Mouse (Mus musculus) forebrain, postnatal 0 days (tissue): Measurements from ENCODE around the gene Tsc2. TPM values are rescaled to one million over a fixed set of nuclear protein-coding genes. Genes with fewer than 3 reads are reported as not detected.

Source experiments
- ATAC-seq: fragments of 200-750 bp; cut with Nextera tagmentation; 2 replicates; pipeline ENCODE4 v1.8.0; 2017; ENCODE audit warnings: mild to moderate bottlenecking, moderate library complexity
- DNase-seq: peaks from one replicate; pipeline ENCODE4 v3.0.0-alpha.2; 2015
- H3K27ac ChIP-seq: fragments of 300-500 bp; sonication (generic); 2 replicates; pipeline ENCODE4 v1.5.1; 2014; ENCODE audit warnings: low read depth, mild to moderate bottlenecking, antibody characterized with exemption, low read length, moderate library complexity, mixed read lengths
- H3K27me3 ChIP-seq: fragments of 300-500 bp; sonication (generic); 2 replicates; pipeline ENCODE4 v1.6.1; 2014; ENCODE audit warnings: mild to moderate bottlenecking, low read length, mixed read lengths; ENCODE audit not compliant: insufficient read depth
- H3K36me3 ChIP-seq: fragments of 300-500 bp; sonication (generic); 2 replicates; pipeline ENCODE4 v1.6.1; 2014; ENCODE audit warnings: mild to moderate bottlenecking, moderate library complexity; ENCODE audit not compliant: insufficient read depth
- H3K4me1 ChIP-seq: fragments of 300-500 bp; sonication (generic); 2 replicates; pipeline ENCODE4 v1.6.1; 2014; ENCODE audit warnings: antibody characterized with exemption; ENCODE audit not compliant: insufficient read depth
- H3K4me2 ChIP-seq: fragments of 300-500 bp; sonication (generic); 2 replicates; pipeline ENCODE4 v1.6.1; 2014; ENCODE audit warnings: low read depth, mild to moderate bottlenecking, moderate library complexity
- H3K4me3 ChIP-seq: fragments of 300-500 bp; sonication (generic); 2 replicates; pipeline ENCODE4 v1.5.1; 2014; ENCODE audit warnings: low read depth, low read length, mixed read lengths
- H3K9ac ChIP-seq: fragments of 300-500 bp; sonication (generic); 2 replicates; pipeline ENCODE4 v1.6.1; 2014; ENCODE audit warnings: mild to moderate bottlenecking
- H3K9me3 ChIP-seq: fragments of 300-500 bp; sonication (generic); 2 replicates; pipeline ENCODE4 v1.6.1; 2016; ENCODE audit warnings: low read length
- CTCF ChIP-seq: sonication (generic); IDR thresholded peaks from 2 replicates; pipeline ENCODE4 v1.5.1; 2016; ENCODE audit warnings: antibody characterized with exemption, control low read depth, low read depth
- WGBS: fragments of 180-500 bp; shearing (Covaris S2); extraction: QIAGEN DNeasy Blood & Tissue Kit; methylation state at CpG from one replicate; pipeline ENCODE4 v1.1.7; 2014; 5-methylcytosine and 5-hydroxymethylcytosine counted together
- polyA plus RNA-seq: library from polyadenylated mRNA; unstranded; fragments of >200 nt; fragmentation: Nextera tagmentation; extraction: Ambion mirVana; gene quantifications from 2 replicates; pipeline ENCODE4 v1.2.1, GENCODE M21; 2015
- total RNA-seq: library from RNA; depleted of rRNA; stranded (reverse); fragments of >200 nt; gene quantifications from 2 replicates; pipeline ENCODE4 v1.2.3, GENCODE M21; 2014

The Tsc2 gene
- total and polyA plus RNA-seq, 2 experiments from 2014 or later = 56.2 to 92.6 TPM

DNA sequence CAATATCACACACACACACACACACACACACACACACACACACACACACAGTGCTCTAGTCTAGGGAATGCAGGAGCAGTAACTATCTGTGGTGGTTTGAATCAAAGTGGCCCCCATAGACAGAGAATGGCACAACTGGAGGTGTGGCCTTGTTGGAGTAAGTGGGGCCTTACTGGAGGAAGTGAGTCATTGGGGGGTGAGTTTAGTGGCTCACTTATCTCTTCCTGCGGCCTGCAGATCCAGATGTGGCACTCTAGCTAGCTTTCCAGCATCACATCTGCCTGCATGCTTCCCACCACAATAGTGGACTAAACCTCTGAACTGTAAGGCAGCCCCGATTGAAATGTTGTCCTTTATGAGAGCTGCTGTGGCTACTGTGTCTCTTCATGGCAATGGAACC, 21.7 kb downstream of the Tsc2 start:
- H3K36me3 ChIP-seq = peaks cover 73% of the 10 kb centered on the region
- WGBS = 91% methylated on average over 2 of the region's 2 CpGs

DNA sequence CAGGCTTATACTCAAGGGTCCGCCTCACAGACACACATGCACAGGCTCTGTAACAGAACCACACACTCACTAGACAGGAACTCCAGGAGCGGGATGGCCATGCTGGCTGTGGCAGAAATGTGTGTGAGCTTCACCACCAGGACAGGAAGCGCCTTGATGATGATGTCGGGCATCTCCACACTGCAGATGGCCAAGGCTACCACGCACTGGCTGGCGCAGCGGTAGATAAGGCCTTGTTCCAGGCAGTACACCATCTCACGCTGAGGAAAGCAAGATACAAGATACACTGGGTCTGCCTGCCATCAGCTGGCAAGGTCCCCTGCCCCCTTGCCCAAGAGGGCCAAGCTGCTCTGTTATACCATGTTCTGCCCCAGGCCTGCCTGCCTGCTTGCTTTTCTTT, 23.6 kb downstream of the Tsc2 start:
- no peak for ATAC-seq

More for the DNA sequence above, 21.7 kb downstream of the Tsc2 start:
- Histone ChIP-seq H3K4me3 (no peak overlapping the region), H3K4me1 (no peaks in the 10 kb centered on the region), H3K9me3 (no peaks in the 10 kb centered on the region), H3K27me3 (no peaks in the 10 kb centered on the region), H3K9ac (no peak overlapping the region), H3K27ac (no peak overlapping the region), H3K4me2 (no peak overlapping the region)
- TF ChIP-seq CTCF = no peak
- DNase-seq (no peak), ATAC-seq (no peak)

DNA sequence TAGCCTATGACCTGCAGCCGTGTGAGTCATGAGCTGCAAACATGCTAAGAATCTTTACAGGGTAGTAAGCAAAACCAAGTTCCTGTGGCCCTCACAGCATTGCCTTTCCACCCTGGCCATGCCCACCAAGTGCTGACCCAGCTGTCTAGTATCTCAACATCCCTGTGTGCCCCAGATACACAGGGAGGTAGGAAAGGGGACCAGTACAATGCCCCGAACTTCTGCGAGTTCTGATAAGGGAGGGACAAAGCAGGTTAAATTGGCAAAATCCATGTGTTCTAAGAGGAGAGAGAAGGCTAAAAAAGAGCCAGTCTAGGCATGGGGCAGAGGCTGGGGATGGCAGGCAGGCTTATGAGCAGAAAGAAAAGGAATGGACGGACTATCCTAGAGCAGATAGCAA, 24.1 kb downstream of the Tsc2 start:
- no peak for TF ChIP-seq CTCF
- no peak overlapping the region for H3K27ac ChIP-seq
- no peak overlapping the region for H3K4me2 ChIP-seq
- peaks cover 69% of the 10 kb centered on the region for H3K36me3 ChIP-seq
- no peaks in the 10 kb centered on the region for H3K4me1 ChIP-seq
- 92% methylated on average over 4 of the region's 4 CpGs for whole genome bisulfite sequencing
- no peak overlapping the region for H3K4me3 ChIP-seq
- H3K9me3 ChIP-seq = no peaks in the 10 kb centered on the region
- no peaks in the 10 kb centered on the region for H3K27me3 ChIP-seq
- ATAC-seq (no peak), DNase-seq (no peak)
- H3K9ac ChIP-seq = no peak overlapping the region

More for the DNA sequence above, 23.6 kb downstream of the Tsc2 start:
- no peak for TF ChIP-seq CTCF
- Histone ChIP-seq H3K4me3 (no peak overlapping the region), H3K27ac (no peak overlapping the region), H3K9me3 (no peaks in the 10 kb centered on the region), H3K27me3 (no peaks in the 10 kb centered on the region), H3K4me1 (no peaks in the 10 kb centered on the region), H3K4me2 (no peak overlapping the region), H3K9ac (no peak overlapping the region), H3K36me3 (peaks cover 73% of the 10 kb centered on the region)
- 98% methylated on average over 8 of the region's 8 CpGs for WGBS
- DNase-seq = no peak

DNA sequence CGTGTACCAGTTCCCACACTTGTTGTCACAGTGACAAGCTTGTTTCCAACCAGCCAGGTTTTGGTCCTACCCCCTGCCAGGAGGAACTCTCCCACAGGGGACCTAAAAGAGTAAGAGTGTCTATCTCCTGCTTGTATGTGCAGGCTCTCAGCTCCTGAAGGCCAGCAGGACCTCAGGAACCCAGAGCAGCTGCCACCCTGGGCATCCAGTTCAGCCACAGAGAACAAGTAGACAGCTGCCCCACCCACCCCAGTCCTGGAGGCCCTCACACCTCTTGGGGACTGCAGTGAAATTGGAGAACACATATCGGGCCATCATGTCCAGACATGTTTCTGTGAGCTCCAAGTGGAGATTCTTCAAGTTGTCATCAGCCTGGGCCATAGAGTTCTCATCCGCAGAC, 27.9 kb downstream of the Tsc2 start:
- no peak for DNase-seq
- H3K9ac ChIP-seq = no peak overlapping the region

DNA sequence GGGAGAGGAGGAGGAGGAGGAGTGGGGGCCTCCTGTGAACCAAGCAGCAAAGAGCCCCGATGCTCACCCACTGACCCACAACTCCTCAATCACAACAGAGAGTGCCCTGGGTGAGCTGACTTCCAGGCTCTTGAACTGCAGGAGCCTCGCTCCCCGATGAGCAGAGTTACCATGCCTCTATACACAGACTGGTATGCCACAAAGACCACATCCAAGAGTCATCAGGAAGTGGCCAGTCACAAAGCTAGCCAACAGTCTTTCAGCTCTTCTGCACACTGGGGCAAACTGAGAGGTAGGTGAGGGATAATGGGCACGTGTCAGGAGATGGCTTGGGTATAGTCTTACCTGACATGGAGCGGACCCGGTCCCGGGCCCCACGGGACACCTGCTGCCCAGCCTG, 28.5 kb downstream of the Tsc2 start:
- ATAC-seq = no peak
- no peak overlapping the region for H3K27ac ChIP-seq
- H3K4me1 ChIP-seq = no peaks in the 10 kb centered on the region
- H3K4me2 ChIP-seq = no peak overlapping the region
- 89% methylated on average over 8 of the region's 8 CpGs for WGBS
- no peaks in the 10 kb centered on the region for H3K27me3 ChIP-seq
- H3K36me3 ChIP-seq = peaks cover 94% of the 10 kb centered on the region
- no peak for TF ChIP-seq CTCF
- DNase-seq = no peak
- H3K9ac ChIP-seq = no peak overlapping the region
- no peaks in the 10 kb centered on the region for H3K9me3 ChIP-seq
- H3K4me3 ChIP-seq = no peak overlapping the region

More for the DNA sequence above, 27.9 kb downstream of the Tsc2 start:
- H3K9me3 ChIP-seq = no peaks in the 10 kb centered on the region
- H3K4me3 ChIP-seq = no peak overlapping the region
- no peaks in the 10 kb centered on the region for H3K4me1 ChIP-seq
- 90% methylated on average over 3 of the region's 3 CpGs for WGBS
- H3K36me3 ChIP-seq = peaks cover 90% of the 10 kb centered on the region
- H3K4me2 ChIP-seq = no peak overlapping the region
- no peak for ATAC-seq
- H3K27me3 ChIP-seq = no peaks in the 10 kb centered on the region
- H3K27ac ChIP-seq = no peak overlapping the region
- TF ChIP-seq CTCF = no peak

DNA sequence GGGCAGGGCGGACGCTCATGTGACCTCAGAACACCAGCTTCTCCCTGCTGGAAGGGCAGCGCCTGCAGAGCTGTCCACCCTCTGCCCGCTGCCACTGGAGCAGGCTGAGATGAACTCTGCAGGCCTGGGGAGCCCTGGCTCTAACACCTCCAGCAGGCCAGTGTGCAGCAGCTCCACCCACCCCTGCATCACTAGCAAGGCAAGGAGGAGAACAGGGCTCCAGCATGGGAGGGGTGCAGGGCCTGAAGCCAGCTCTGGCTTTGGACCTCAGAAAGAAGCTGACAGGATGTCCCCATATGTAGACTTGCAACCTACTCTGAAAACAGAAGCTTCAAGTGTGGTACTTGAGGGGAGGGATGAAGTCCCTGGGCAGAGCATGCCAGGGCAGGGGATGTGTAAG, 31.9 kb downstream of the Tsc2 start:
- DNase-seq (no peak), ATAC-seq (no peak)
- Histone ChIP-seq H3K9me3 (no peaks in the 10 kb centered on the region), H3K4me3 (no peak overlapping the region), H3K27me3 (no peaks in the 10 kb centered on the region), H3K27ac (no peak overlapping the region), H3K36me3 (peaks cover 96% of the 10 kb centered on the region), H3K9ac (no peak overlapping the region), H3K4me1 (no peaks in the 10 kb centered on the region), H3K4me2 (no peak overlapping the region)
- WGBS = 91% methylated on average over 4 of the region's 4 CpGs
- no peak for TF ChIP-seq CTCF

DNA sequence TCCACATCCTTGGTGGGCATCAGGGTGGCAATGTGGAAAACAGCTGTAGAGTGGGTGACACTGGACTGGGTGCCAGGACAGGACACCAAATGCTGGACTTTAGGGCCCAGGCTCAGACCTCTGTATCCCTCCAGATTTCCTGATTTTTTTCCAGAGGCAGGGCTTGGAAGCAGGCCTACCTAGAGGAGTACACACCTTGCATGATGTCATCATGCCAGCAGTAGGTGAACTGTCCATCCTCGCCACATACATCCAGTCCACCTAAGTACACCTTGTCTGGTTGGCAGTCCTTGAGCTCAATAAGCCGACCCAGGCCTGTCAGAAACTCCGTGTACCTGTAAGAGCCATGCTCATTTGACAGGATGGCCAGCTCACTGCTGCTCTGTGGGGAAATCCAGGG, 34.4 kb downstream of the Tsc2 start:
- H3K27me3 ChIP-seq = no peaks in the 10 kb centered on the region
- peaks cover 99% of the 10 kb centered on the region for H3K36me3 ChIP-seq
- DNase-seq = no peak
- no peaks in the 10 kb centered on the region for H3K9me3 ChIP-seq
- no peak overlapping the region for H3K4me3 ChIP-seq
- H3K4me2 ChIP-seq = no peak overlapping the region
- no peak overlapping the region for H3K27ac ChIP-seq
- ATAC-seq = no peak
- H3K4me1 ChIP-seq = no peaks in the 10 kb centered on the region
- no peak overlapping the region for H3K9ac ChIP-seq
- WGBS = 93% methylated on average over 3 of the region's 3 CpGs
- TF ChIP-seq CTCF = no peak
